Mouse (Mus musculus) stomach, postnatal 0 days (tissue): Measurements from ENCODE around the gene Mrpl42. TPM values are rescaled to one million over a fixed set of nuclear protein-coding genes. Genes with fewer than 3 reads are reported as not detected.

Experiments used
- ATAC-seq: fragments of 200-750 bp; cut with Nextera tagmentation; 2 replicates; pipeline ENCODE4 v1.8.0; 2017; ENCODE audit not compliant: low FRiP score, low TSS enrichment
- DNase-seq: peaks from one replicate; pipeline ENCODE4 v3.0.0-alpha.2; 2016; ENCODE audit warnings: low spot score
- H3K27ac ChIP-seq: fragments of 300-500 bp; sonication (generic); replicated peaks from 2 replicates; pipeline ENCODE4 v1.5.1; 2014; ENCODE audit warnings: mild to moderate bottlenecking, control low read depth
- H3K27me3 ChIP-seq: fragments of 300-500 bp; sonication (generic); 2 replicates; pipeline ENCODE4 v1.6.1; 2014; ENCODE audit warnings: low read length; ENCODE audit not compliant: control insufficient read depth, insufficient read depth
- H3K36me3 ChIP-seq: fragments of 300-500 bp; sonication (generic); 2 replicates; pipeline ENCODE4 v1.6.1; 2014; ENCODE audit warnings: low read length, mixed read lengths; ENCODE audit not compliant: control insufficient read depth, insufficient read depth
- H3K4me1 ChIP-seq: fragments of 300-500 bp; sonication (generic); replicated peaks from 2 replicates; pipeline ENCODE4 v1.6.1; 2014; ENCODE audit warnings: antibody characterized with exemption; ENCODE audit not compliant: control insufficient read depth, insufficient read depth
- H3K4me2 ChIP-seq: fragments of 300-500 bp; sonication (generic); replicated peaks from 2 replicates; pipeline ENCODE4 v1.6.1; 2014; ENCODE audit warnings: low read depth, mild to moderate bottlenecking, control low read depth, moderate library complexity
- H3K4me3 ChIP-seq: fragments of 300-500 bp; sonication (generic); 2 replicates; pipeline ENCODE4 v1.5.1; 2014; ENCODE audit warnings: low read depth, low read length, control low read depth
- H3K9ac ChIP-seq: fragments of 300-500 bp; sonication (generic); 2 replicates; pipeline ENCODE4 v1.6.1; 2014; ENCODE audit warnings: mild to moderate bottlenecking, low read length, control low read depth, mixed read lengths
- H3K9me3 ChIP-seq: fragments of 300-500 bp; sonication (generic); 2 replicates; pipeline ENCODE4 v1.6.1; 2016; ENCODE audit warnings: low read length; ENCODE audit not compliant: control insufficient read depth
- CTCF ChIP-seq: IDR thresholded peaks from 2 replicates; pipeline ENCODE4 v1.5.1; 2016; ENCODE audit warnings: antibody characterized with exemption, low read depth, mild to moderate bottlenecking, moderate library complexity
- EP300 ChIP-seq: optimal IDR thresholded peaks from 2 replicates; pipeline ENCODE3; 2016; ENCODE audit warnings: antibody characterized with exemption
- WGBS: fragments of 180-500 bp; shearing (Covaris S2); extraction: QIAGEN DNeasy Blood & Tissue Kit; methylation state at CpG from one replicate; pipeline ENCODE4 v1.1.7; 2014; 5-methylcytosine and 5-hydroxymethylcytosine counted together
- polyA plus RNA-seq: library from polyadenylated mRNA; unstranded; fragments of >200 nt; fragmentation: Nextera tagmentation; extraction: Ambion mirVana; gene quantifications from 2 replicates; pipeline ENCODE4 v1.2.1, GENCODE M21; 2015

The Mrpl42 gene
- polyA plus RNA-seq, 1 experiment from 2014 or later, result 291 TPM

- no peak overlapping the region for H3K4me2 ChIP-seq
- H3K4me1 ChIP-seq, result no peaks in the 10 kb centered on the region
- no peaks in the 10 kb centered on the region for H3K9me3 ChIP-seq
- no peaks in the 10 kb centered on the region for H3K36me3 ChIP-seq
- no peak for DNase-seq
- ATAC-seq, result no peak
- H3K4me3 ChIP-seq, result no peak overlapping the region
- WGBS, result 83% methylated on average over 11 of the region's 11 CpGs
- TF ChIP-seq CTCF, result no peak
- no peak for TF ChIP-seq EP300
- H3K27me3 ChIP-seq, result no peaks in the 10 kb centered on the region
- H3K27ac ChIP-seq, result no peak overlapping the region
- no peak overlapping the region for H3K9ac ChIP-seq
Observed at GRCm38 (mm10) chr10:95471889-95472547, 29.7 kb downstream of the Mrpl42 start.

GRCm38 (mm10) chr10:95471186-95471585 is 30.6 kb downstream of the Mrpl42 start:
- no peaks in the 10 kb centered on the region for H3K36me3 ChIP-seq
- H3K9ac ChIP-seq, result no peak overlapping the region
- H3K27ac ChIP-seq, result no peak overlapping the region
- H3K4me3 ChIP-seq, result no peak overlapping the region
- ATAC-seq (no peak), DNase-seq (no peak)
- no peak overlapping the region for H3K4me2 ChIP-seq
- no peaks in the 10 kb centered on the region for H3K27me3 ChIP-seq
- H3K9me3 ChIP-seq, result no peaks in the 10 kb centered on the region
- TF ChIP-seq CTCF, result no peak
- TF ChIP-seq EP300, result no peak
- H3K4me1 ChIP-seq, result no peaks in the 10 kb centered on the region
- WGBS, result 77% methylated on average over 3 of the region's 3 CpGs

- 71% methylated on average over 4 of the region's 4 CpGs for WGBS
- no peak for DNase-seq
- ATAC-seq, result no peak
Observed at GRCm38 (mm10) chr10:95468894-95469293, 32.8 kb downstream of the Mrpl42 start.

GRCm38 (mm10) chr10:95465485-95465896 is 36.2 kb downstream of the Mrpl42 start:
- Histone ChIP-seq H3K27me3 (no peaks in the 10 kb centered on the region), H3K36me3 (no peaks in the 10 kb centered on the region), H3K4me1 (no peaks in the 10 kb centered on the region), H3K4me3 (no peak overlapping the region), H3K4me2 (no peak overlapping the region), H3K9me3 (no peaks in the 10 kb centered on the region), H3K27ac (no peak overlapping the region), H3K9ac (no peak overlapping the region)
- WGBS, result 19% methylated on average over 4 of the region's 4 CpGs
- no peak for DNase-seq
- TF ChIP-seq CTCF (no peak), EP300 (no peak)
- peak; percentile 76; the same call in 1 of the 2 replicates for ATAC-seq

More at GRCm38 (mm10) chr10:95468894-95469293, 32.8 kb downstream of the Mrpl42 start:
- Histone ChIP-seq H3K4me2 (no peak overlapping the region), H3K9ac (no peak overlapping the region), H3K4me1 (no peaks in the 10 kb centered on the region), H3K36me3 (no peaks in the 10 kb centered on the region), H3K27me3 (no peaks in the 10 kb centered on the region), H3K4me3 (no peak overlapping the region), H3K27ac (no peak overlapping the region), H3K9me3 (no peaks in the 10 kb centered on the region)
- TF ChIP-seq EP300, result no peak
- no peak for TF ChIP-seq CTCF

GRCm38 (mm10) chr10:95464527-95464926 is 37.2 kb downstream of the Mrpl42 start:
- no peak overlapping the region for H3K27ac ChIP-seq

GRCm38 (mm10) chr10:95462231-95462630 is 39.5 kb downstream of the Mrpl42 start:
- no peak overlapping the region for H3K4me2 ChIP-seq
- H3K36me3 ChIP-seq, result no peaks in the 10 kb centered on the region
- no peak for TF ChIP-seq EP300
- no peak for TF ChIP-seq CTCF
- no peaks in the 10 kb centered on the region for H3K27me3 ChIP-seq
- no peak overlapping the region for H3K27ac ChIP-seq
- ATAC-seq, result no peak
- no peak for DNase-seq
- no peak overlapping the region for H3K9ac ChIP-seq
- no peak overlapping the region for H3K4me3 ChIP-seq
- whole genome bisulfite sequencing, result 27% methylated on average over 1 of the region's 1 CpGs
- H3K9me3 ChIP-seq, result no peaks in the 10 kb centered on the region
- no peaks in the 10 kb centered on the region for H3K4me1 ChIP-seq

More at GRCm38 (mm10) chr10:95464527-95464926, 37.2 kb downstream of the Mrpl42 start:
- WGBS, result 75% methylated on average over 6 of the region's 6 CpGs
- Histone ChIP-seq H3K9ac (no peak overlapping the region), H3K9me3 (no peaks in the 10 kb centered on the region), H3K36me3 (no peaks in the 10 kb centered on the region), H3K4me3 (no peak overlapping the region), H3K4me1 (no peaks in the 10 kb centered on the region), H3K27me3 (no peaks in the 10 kb centered on the region), H3K4me2 (no peak overlapping the region)
- TF ChIP-seq EP300, result no peak
- TF ChIP-seq CTCF, result no peak
- DNase-seq (no peak), ATAC-seq (no peak)
